Mouse (Mus musculus) olfactory bulb, adult 2 months (tissue): ENCODE data around the gene Ptprk.

Experiments
- CTCF ChIP-seq: fragments of 200-500 bp; IDR thresholded peaks from 2 replicates; pipeline ENCODE4 v1.5.1; 2012; ENCODE audit warnings: low read depth, mild to moderate bottlenecking, low read length, moderate library complexity; ENCODE audit not compliant: insufficient read depth
- POLR2A ChIP-seq: fragments of 200-500 bp; IDR thresholded peaks from 2 replicates; pipeline ENCODE4 v1.6.1; 2012; ENCODE audit warnings: mild to moderate bottlenecking, low read depth, low read length, moderate library complexity; ENCODE audit not compliant: insufficient read depth

- TF ChIP-seq CTCF: no peak
- no peak for TF ChIP-seq POLR2A
These were observed 151.0 kb downstream of the Ptprk start for GRCm38 (mm10) chr10:28225536-28226075.
